Mouse (Mus musculus): ENCODE measurements around the gene Iqsec1.

DNA sequence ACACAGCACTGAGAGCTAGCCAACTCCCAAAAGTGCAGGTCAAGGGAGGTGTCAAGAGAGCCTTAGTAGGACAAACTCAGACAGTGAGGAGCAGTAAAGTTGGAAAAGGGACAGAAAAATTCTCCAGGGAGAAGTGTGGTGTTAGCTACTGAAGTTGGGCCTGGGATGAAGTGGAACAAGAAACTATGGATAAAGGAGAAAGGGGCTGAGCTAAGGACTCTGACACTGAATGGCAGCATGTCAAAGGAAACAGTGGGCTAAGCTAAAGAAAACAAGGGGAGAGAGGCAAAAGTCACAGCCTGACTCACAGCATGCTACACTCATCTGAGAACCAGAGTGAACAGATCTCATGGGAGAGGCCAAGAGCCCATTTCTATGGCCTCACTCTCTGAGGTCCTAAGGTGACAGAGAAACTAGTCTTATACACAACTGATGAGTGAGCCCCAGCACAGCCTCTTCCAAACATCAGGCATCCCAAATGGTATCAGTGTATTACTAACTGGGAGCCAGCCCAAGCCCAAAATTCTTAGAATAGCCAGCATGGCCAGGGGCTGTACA lies 280.3 kb downstream of the Iqsec1 start:
- TF ChIP-seq CTCF (IDR thresholded peaks at IDR 0.05; ENCODE audit: low read depth) (no peak), EP300 (IDR thresholded peaks at IDR 0.05; ENCODE audit: low read depth) (no peak)

Measured in heart, postnatal 0 days (tissue).